Mouse (Mus musculus): Measurements from ENCODE around the gene Spint2.

DNA sequence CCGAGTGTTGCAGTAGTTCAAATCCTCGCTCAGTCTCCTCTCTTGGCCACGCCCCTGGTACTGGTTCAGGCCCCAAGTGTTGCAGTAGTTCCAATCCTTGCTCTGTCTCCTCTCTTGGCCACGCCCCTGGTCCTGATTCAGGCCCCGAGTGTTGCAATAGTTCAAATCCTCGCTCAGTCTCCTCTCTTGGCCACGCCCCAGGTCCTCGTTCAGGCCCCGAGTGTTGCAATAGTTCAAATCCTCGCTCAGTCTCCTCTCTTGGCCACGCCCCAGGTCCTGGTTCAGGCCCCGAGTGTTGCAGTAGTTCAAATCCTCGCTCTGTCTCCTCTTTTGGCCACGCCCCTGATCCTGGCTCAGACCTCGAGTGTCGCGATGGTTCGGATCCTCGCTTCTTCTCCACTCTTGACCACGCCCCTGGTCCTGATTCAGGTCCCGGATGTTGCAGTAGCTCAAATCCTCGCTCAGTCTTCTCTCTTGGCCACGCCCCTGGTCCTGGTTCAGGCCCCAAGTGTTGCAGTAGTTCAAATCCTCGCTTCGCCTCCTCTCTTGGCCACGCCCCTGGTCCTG is 69.4 kb downstream of the Spint2 start:
- TF ChIP-seq GATA1 (IDR thresholded peaks at IDR 0.05; ENCODE audit: low read length) (no peak), TAL1 (IDR thresholded peaks at IDR 0.05; ENCODE audit: low read length) (no peak)

Data from erythroblast, embryonic 14.5 days (primary cell).